Comparison of ENCODE assay signal across 28 mouse cellular contexts in genomic region chr10:117578696-117579146, GRCm38 (mm10).
"Had no signal": no experiment of that assay in that cellular context is flagged by ENCODE, and none has a peak within 500 bp of the region (broad histone marks: within the 10 kb centered on the region; RNA-seq: fewer than 3 reads in every experiment).

No protein-coding gene starts in this region.

- H3K4me1 ChIP-seq: liver, embryonic 12.5 days; liver, embryonic 13.5 days; liver, embryonic 15.5 days; lung, embryonic 15.5 days; megakaryocyte, embryonic 14.5 days; midbrain, embryonic 12.5 days; midbrain, embryonic 15.5 days had no signal

- DNase-seq: left cerebral cortex, postnatal 4 days; liver; liver, embryonic 13.5 days; liver, postnatal 0 days; lung, adult 18-20 months; lung, adult 2 months; lung, embryonic 14.5 days; lung, postnatal 10 days; lung, postnatal 14 days; lung, postnatal 36 days; lung, postnatal 4 days; midbrain, embryonic 14.5 days had no signal

- H3K9me3 ChIP-seq: limb, embryonic 12.5 days; limb, embryonic 13.5 days; limb, embryonic 15.5 days; liver, embryonic 12.5 days; liver, embryonic 13.5 days; liver, embryonic 15.5 days; lung, embryonic 15.5 days; midbrain, embryonic 10.5 days; midbrain, embryonic 12.5 days; midbrain, embryonic 13.5 days; midbrain, embryonic 15.5 days had no signal

- H3K4me3 ChIP-seq: limb, embryonic 12.5 days; limb, embryonic 13.5 days; limb, embryonic 15.5 days; liver, embryonic 12.5 days; liver, embryonic 13.5 days; liver, embryonic 15.5 days; lung, embryonic 15.5 days; megakaryocyte, embryonic 14.5 days; midbrain, embryonic 10.5 days; midbrain, embryonic 12.5 days; midbrain, embryonic 13.5 days; midbrain, embryonic 15.5 days; myocyte had no signal

- H3K36me3 ChIP-seq: limb, embryonic 12.5 days; limb, embryonic 13.5 days; limb, embryonic 15.5 days; liver, embryonic 12.5 days; liver, embryonic 13.5 days; liver, embryonic 15.5 days; lung, embryonic 15.5 days; midbrain, embryonic 10.5 days; midbrain, embryonic 12.5 days; midbrain, embryonic 13.5 days; midbrain, embryonic 15.5 days had no signal

- ATAC-seq: liver, embryonic 12.5 days; liver, postnatal 0 days; lung, postnatal 0 days; midbrain, embryonic 13.5 days; midbrain, embryonic 15.5 days; midbrain, embryonic 16.5 days had no signal

- H3K27ac ChIP-seq: limb, embryonic 12.5 days; limb, embryonic 13.5 days; limb, embryonic 15.5 days; liver, embryonic 12.5 days; liver, embryonic 13.5 days; liver, embryonic 14.5 days; liver, embryonic 15.5 days; lung, embryonic 15.5 days; macrophage; midbrain, embryonic 10.5 days; midbrain, embryonic 12.5 days; midbrain, embryonic 13.5 days; midbrain, embryonic 15.5 days had no signal

- H3K27me3 ChIP-seq: limb, embryonic 12.5 days; limb, embryonic 13.5 days; limb, embryonic 15.5 days; liver, embryonic 12.5 days; liver, embryonic 13.5 days; liver, embryonic 15.5 days; lung, embryonic 15.5 days; megakaryocyte, embryonic 14.5 days; midbrain, embryonic 12.5 days; midbrain, embryonic 15.5 days had no signal
